Mouse (Mus musculus): Measurements from ENCODE around the gene Bnc1. TPM values are rescaled to one million over a fixed set of nuclear protein-coding genes. Genes with fewer than 3 reads are reported as not detected.

Bnc1 gene
- total and polyA plus RNA-seq, 2 experiments = 0.04 to 0.09 TPM

DNA sequence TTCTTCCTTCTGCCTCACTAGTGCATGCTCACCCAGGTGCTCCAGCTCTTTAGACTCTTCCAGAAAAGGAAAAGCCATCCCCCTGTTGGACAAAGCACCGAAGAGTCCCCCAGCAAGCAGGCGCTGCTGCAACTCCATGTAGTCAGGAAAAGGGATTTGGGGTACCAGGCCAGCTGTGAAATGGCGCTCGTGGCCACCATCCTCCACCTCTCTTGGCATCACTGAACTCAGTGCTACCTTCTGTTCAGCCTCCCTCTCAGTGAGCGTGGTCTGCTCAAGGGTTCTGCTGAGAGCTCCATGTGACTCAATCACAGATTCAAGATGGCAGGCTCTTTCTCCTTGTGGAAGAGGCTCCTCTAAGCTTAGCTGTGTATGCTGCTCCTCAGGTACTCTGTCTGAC lies 18.8 kb downstream of the Bnc1 start:
- no peaks in the 10 kb centered on the region for H3K79me2 ChIP-seq (ENCODE audit: control insufficient read depth, insufficient read depth, low read length)
- no peaks in the 10 kb centered on the region for H3K36me3 ChIP-seq (ENCODE audit: control insufficient read depth, insufficient read depth, low read length)
- H3K4me1 ChIP-seq (ENCODE audit: control insufficient read depth, insufficient read depth, low read length) = no peaks in the 10 kb centered on the region
- H3K9ac ChIP-seq (ENCODE audit: low read depth, low read length) = no peak overlapping the region
- WGBS = 90% methylated on average over 5 of the region's 5 CpGs
- TF ChIP-seq CTCF (IDR thresholded peaks at IDR 0.05; ENCODE audit: low read depth, low read length) = no peak
- TF ChIP-seq POLR2A (IDR thresholded peaks at IDR 0.05; ENCODE audit: extremely low read depth, insufficient read depth, low read length) = no peak
- H3K27ac ChIP-seq (replicated peaks; ENCODE audit: insufficient read depth, low read depth, low read length) = no peak overlapping the region
- H3K4me3 ChIP-seq (ENCODE audit: insufficient read depth, low read depth, low read length) = no peak overlapping the region
- DNase-seq (ENCODE audit: extremely low read depth, low read depth, low spot score) = no peak
- H3K27me3 ChIP-seq (ENCODE audit: control insufficient read depth, insufficient read depth, low read length) = no peaks in the 10 kb centered on the region

DNA sequence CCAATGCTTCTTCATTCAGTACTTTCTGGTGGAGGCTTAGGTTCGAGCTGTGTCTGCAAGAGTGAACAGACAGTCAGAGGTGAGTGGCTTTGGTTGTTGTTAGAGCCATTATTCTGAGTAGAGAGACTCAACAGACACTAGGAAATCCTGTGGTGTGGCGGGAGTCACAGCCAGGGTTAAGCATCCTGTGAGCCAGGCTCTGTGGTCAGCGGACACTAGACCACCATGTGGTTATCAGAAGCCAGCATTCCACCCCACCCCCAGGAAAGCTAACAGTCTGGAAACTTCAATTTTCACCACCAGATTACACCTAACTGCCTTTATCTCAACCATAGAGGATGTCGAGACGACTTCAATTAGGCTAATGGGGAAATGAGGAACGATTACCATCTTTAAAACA lies 23.1 kb downstream of the Bnc1 start:
- no peak overlapping the region for H3K27ac ChIP-seq (replicated peaks; ENCODE audit: insufficient read depth, low read depth, low read length)
- no peaks in the 10 kb centered on the region for H3K4me1 ChIP-seq (ENCODE audit: control insufficient read depth, insufficient read depth, low read length)
- H3K36me3 ChIP-seq (ENCODE audit: control insufficient read depth, insufficient read depth, low read length) = no peaks in the 10 kb centered on the region
- no peak overlapping the region for H3K4me3 ChIP-seq (ENCODE audit: insufficient read depth, low read depth, low read length)
- WGBS = 56% methylated on average over 6 of the region's 6 CpGs
- no peaks in the 10 kb centered on the region for H3K79me2 ChIP-seq (ENCODE audit: control insufficient read depth, insufficient read depth, low read length)
- no peaks in the 10 kb centered on the region for H3K27me3 ChIP-seq (ENCODE audit: control insufficient read depth, insufficient read depth, low read length)
- DNase-seq (ENCODE audit: extremely low read depth, low read depth, low spot score) = no peak
- H3K9ac ChIP-seq (ENCODE audit: low read depth, low read length) = no peak overlapping the region
- TF ChIP-seq CTCF (IDR thresholded peaks at IDR 0.05; ENCODE audit: low read depth, low read length) (no peak), POLR2A (IDR thresholded peaks at IDR 0.05; ENCODE audit: extremely low read depth, insufficient read depth, low read length) (no peak)

DNA sequence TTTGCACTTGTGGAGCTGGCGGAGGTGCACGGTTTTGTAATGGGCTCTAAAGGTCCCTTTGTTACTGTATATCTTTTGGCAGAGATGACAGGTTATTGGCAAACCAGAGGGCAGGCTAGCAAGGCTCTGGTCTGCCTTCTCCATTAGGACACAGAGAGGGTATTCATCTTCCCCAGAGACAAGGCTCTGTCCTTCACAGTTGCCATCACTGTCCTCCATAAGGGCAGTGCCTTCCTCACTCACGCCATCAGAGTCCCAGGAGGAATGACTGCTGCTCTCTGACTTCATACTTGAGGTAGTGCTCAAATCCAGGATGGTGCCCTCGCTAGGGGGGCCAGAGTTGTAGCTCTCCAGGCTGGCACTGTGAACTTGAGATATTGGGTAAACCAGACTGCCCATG lies 23.6 kb downstream of the Bnc1 start:
- WGBS = 60% methylated on average over 4 of the region's 4 CpGs
- H3K4me1 ChIP-seq (ENCODE audit: control insufficient read depth, insufficient read depth, low read length) = no peaks in the 10 kb centered on the region
- TF ChIP-seq CTCF (IDR thresholded peaks at IDR 0.05; ENCODE audit: low read depth, low read length) (no peak), POLR2A (IDR thresholded peaks at IDR 0.05; ENCODE audit: extremely low read depth, insufficient read depth, low read length) (no peak)
- no peaks in the 10 kb centered on the region for H3K79me2 ChIP-seq (ENCODE audit: control insufficient read depth, insufficient read depth, low read length)
- no peaks in the 10 kb centered on the region for H3K27me3 ChIP-seq (ENCODE audit: control insufficient read depth, insufficient read depth, low read length)
- H3K4me3 ChIP-seq (ENCODE audit: insufficient read depth, low read depth, low read length) = no peak overlapping the region
- H3K36me3 ChIP-seq (ENCODE audit: control insufficient read depth, insufficient read depth, low read length) = no peaks in the 10 kb centered on the region
- no peak for DNase-seq (ENCODE audit: extremely low read depth, low read depth, low spot score)
- no peak overlapping the region for H3K27ac ChIP-seq (replicated peaks; ENCODE audit: insufficient read depth, low read depth, low read length)
- no peak overlapping the region for H3K9ac ChIP-seq (ENCODE audit: low read depth, low read length)

DNA sequence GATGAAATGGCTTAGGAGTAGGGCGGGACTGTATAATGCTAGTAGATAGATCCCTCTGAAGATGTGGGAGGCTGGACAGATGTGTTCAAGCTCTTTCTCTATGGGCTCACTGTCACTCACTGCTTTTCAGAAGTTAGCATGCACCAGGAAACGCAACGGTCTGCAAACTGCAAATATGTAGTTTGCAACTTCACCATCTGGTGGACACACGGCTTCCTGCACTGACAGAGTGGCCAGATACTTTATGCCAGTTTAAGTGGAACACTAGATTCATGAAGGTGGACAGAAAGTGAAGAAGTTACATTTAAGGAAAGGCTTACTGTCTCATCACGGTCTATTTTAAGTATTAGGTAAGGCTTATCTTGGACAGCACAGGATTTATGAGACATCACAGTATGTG lies 25.9 kb downstream of the Bnc1 start:
- Histone ChIP-seq H3K4me1 (ENCODE audit: control insufficient read depth, insufficient read depth, low read length) (no peaks in the 10 kb centered on the region), H3K79me2 (ENCODE audit: control insufficient read depth, insufficient read depth, low read length) (no peaks in the 10 kb centered on the region)
- WGBS = 78% methylated on average over 5 of the region's 5 CpGs

DNA sequence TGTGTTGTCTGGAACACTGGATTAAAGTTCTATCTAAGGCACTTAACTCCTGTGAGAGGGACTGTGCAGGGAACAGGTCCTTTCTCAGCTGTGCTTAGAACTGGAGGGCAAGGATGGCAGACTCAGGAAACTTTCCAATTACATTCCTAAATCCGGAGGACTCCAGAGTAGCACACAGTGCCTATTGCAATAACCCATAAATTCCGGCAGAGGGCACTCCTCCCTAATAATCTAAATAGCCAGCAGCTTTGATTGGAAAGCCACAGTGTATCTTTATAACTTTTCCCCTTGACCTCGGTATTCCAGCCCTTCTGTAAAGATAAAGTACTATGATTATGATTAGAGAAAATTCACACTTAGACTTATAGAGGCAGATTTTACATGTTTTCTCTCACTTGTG lies 32.4 kb downstream of the Bnc1 start:
- Histone ChIP-seq H3K27me3 (ENCODE audit: control insufficient read depth, insufficient read depth, low read length) (peaks cover 2% of the 10 kb centered on the region; the same call in 1 of the 2 replicates), H3K4me1 (ENCODE audit: control insufficient read depth, insufficient read depth, low read length) (no peaks in the 10 kb centered on the region), H3K79me2 (ENCODE audit: control insufficient read depth, insufficient read depth, low read length) (no peaks in the 10 kb centered on the region), H3K9ac (ENCODE audit: low read depth, low read length) (no peak overlapping the region), H3K27ac (replicated peaks; ENCODE audit: insufficient read depth, low read depth, low read length) (no peak overlapping the region), H3K36me3 (ENCODE audit: control insufficient read depth, insufficient read depth, low read length) (no peaks in the 10 kb centered on the region), H3K4me3 (ENCODE audit: insufficient read depth, low read depth, low read length) (no peak overlapping the region)
- DNase-seq (ENCODE audit: extremely low read depth, low read depth, low spot score) = peak; percentile 30
- WGBS = 5% methylated on average over 3 of the region's 3 CpGs
- TF ChIP-seq CTCF (IDR thresholded peaks at IDR 0.05; ENCODE audit: low read depth, low read length) = no peak; the same call in 1 of the 2 replicates
- TF ChIP-seq POLR2A (IDR thresholded peaks at IDR 0.05; ENCODE audit: extremely low read depth, insufficient read depth, low read length) = no peak

More for the DNA sequence above, 25.9 kb downstream of the Bnc1 start:
- DNase-seq (ENCODE audit: extremely low read depth, low read depth, low spot score) = no peak
- Histone ChIP-seq H3K27me3 (ENCODE audit: control insufficient read depth, insufficient read depth, low read length) (no peaks in the 10 kb centered on the region), H3K4me3 (ENCODE audit: insufficient read depth, low read depth, low read length) (no peak overlapping the region), H3K9ac (ENCODE audit: low read depth, low read length) (no peak overlapping the region), H3K27ac (replicated peaks; ENCODE audit: insufficient read depth, low read depth, low read length) (no peak overlapping the region), H3K36me3 (ENCODE audit: control insufficient read depth, insufficient read depth, low read length) (no peaks in the 10 kb centered on the region)
- TF ChIP-seq CTCF (IDR thresholded peaks at IDR 0.05; ENCODE audit: low read depth, low read length) (no peak), POLR2A (IDR thresholded peaks at IDR 0.05; ENCODE audit: extremely low read depth, insufficient read depth, low read length) (no peak)

DNA sequence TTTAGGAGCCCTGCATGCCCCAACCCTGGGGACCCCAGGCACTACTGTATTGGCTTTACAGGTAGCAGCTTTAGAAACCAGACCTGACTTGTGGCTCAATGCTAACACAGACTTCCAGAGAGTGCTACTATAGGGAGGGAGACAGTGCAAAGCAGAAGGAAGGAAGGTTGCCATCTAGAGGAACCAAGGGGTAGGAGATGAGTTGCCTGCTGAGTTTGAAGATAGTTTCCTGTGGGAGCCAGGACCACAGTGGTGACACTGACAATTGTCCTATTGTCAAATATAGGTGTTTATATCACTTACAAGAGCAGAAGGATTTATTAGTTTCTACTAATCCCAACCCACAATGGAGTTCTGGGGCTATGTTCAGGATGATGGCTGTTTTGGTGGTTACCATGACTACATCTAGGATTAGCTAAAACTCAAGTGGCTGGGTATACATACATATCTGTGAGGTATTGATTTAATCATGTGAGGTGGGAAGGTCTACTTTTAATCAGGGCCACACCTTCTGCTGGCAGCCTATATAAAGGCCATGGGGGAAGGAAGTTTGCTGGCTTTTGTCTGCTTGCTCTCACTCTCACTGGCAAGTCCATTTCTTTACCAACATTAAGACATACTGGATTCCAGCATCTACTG lies 37.8 kb downstream of the Bnc1 start:
- H3K27ac ChIP-seq (replicated peaks; ENCODE audit: insufficient read depth, low read depth, low read length) = no peak overlapping the region
- peaks cover 2% of the 10 kb centered on the region; the same call in 1 of the 2 replicates for H3K27me3 ChIP-seq (ENCODE audit: control insufficient read depth, insufficient read depth, low read length)
- H3K4me1 ChIP-seq (ENCODE audit: control insufficient read depth, insufficient read depth, low read length) = no peaks in the 10 kb centered on the region
- no peaks in the 10 kb centered on the region for H3K36me3 ChIP-seq (ENCODE audit: control insufficient read depth, insufficient read depth, low read length)
- peak; percentile 6 for DNase-seq (ENCODE audit: extremely low read depth, low read depth, low spot score)
- TF ChIP-seq POLR2A (IDR thresholded peaks at IDR 0.05; ENCODE audit: extremely low read depth, insufficient read depth, low read length) (no peak), CTCF (IDR thresholded peaks at IDR 0.05; ENCODE audit: low read depth, low read length) (0 out of 2 replicates have a peak, but pooled peaks have one; percentile 15)
- H3K9ac ChIP-seq (ENCODE audit: low read depth, low read length) = no peak overlapping the region
- H3K79me2 ChIP-seq (ENCODE audit: control insufficient read depth, insufficient read depth, low read length) = no peaks in the 10 kb centered on the region
- H3K4me3 ChIP-seq (ENCODE audit: insufficient read depth, low read depth, low read length) = no peak overlapping the region

Data from liver, adult 2 months (tissue).